Mouse (Mus musculus) retina, postnatal 1 day (tissue): ENCODE measurements at regions not wholly inside any gene's neighbourhood (a gene's known extent, or its start where the extent isn't known, plus 50 kb on each side); places are given as distances from the start of the nearest gene placed in this dataset.
A peak's percentile ranks its signal among the peaks of the same experiment; 100 is the strongest.

Experiments used
- DNase-seq: peaks from one replicate; pipeline ENCODE4 v3.0.0-alpha.2; 2012

DNA sequence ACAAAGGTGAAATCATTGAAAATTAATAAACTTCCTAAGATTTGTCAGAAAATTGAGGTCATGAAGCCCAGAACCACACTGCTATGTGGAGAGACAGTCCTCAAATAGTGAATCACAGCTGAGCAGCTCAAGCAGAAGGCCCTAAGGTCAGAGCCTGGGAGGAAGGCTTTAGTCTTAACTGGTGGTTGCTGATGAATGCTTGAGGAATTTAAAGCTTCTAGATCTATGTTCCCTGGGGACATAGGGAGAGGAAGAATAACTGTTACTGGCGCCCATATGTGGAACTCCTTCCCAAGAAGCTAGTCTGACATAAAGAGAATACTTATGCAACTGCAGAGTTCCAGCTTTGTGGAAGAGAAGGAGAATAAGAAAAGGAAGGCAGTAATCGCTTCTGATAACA, 919.5 kb downstream of the D3Ertd751e start:
- DNase-seq: no peak

GRCm38 (mm10) chr3:42676668-42677398, 934.4 kb downstream of the D3Ertd751e start:
- DNase-seq: no peak

GRCm38 (mm10) chr3:42694726-42695125, 952.3 kb downstream of the D3Ertd751e start:
- DNase-seq: no peak

DNA sequence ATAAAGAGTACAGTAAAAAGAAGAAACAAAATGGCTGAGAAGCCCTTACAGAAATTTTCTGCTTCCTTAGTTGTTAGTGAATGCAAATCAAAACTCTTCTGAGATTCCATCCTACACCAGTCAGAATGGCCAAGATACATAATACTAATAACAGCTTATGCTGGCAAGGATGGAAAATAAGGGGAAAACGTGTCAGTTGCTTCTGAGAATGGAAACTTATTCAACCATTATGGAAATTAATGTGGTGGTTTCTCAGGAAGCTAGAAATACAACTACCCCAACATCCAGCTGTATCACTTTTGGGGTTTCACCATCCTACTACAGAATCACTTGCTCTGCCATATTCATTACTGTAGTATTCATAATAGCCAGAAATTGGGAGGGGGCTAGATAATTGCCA, 996.5 kb downstream of the D3Ertd751e start:
- no peak for DNase-seq

DNA sequence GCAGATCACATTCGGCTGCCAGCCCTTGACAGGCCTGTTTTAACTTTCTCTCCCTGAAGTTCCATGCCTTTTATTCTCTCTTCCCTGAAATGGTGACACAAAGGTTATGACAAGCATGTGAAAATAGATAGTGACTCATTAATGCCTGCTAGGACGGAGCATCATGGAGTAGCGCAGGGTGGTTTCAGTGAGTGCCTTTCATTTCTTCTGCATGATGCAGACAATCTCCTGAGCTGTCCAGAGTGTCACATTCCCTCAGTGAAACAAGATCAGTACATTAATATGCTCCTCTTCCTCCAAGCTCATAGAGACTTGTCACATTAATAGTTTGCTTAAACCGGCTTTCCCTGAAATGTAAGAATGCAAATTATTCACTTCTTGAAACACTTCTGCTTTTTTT, 1010.7 kb downstream of the D3Ertd751e start:
- no peak for DNase-seq

DNA sequence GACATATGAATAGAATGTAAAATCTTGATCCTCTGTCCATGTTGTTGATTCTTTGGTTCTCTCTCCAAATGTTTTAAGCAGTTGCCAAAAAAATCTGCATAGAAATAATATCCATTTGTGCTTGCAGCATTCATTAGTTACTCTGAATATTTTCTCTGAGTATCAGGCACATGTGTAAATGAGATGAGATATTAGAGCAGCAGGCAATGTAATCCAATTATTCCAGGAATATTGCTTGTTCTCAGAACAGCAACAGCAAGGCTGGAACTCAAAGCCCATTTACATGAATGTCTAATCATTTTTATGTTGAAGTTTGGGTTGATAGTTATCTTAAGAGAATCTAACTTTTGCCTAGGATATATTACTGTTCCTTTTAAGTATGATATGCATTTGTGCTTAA, 1014.9 kb downstream of the D3Ertd751e start:
- DNase-seq: no peak

- DNase-seq: no peak
Observed at GRCm38 (mm10) chr3:42757830-42758385, 1015.5 kb downstream of the D3Ertd751e start.

DNA sequence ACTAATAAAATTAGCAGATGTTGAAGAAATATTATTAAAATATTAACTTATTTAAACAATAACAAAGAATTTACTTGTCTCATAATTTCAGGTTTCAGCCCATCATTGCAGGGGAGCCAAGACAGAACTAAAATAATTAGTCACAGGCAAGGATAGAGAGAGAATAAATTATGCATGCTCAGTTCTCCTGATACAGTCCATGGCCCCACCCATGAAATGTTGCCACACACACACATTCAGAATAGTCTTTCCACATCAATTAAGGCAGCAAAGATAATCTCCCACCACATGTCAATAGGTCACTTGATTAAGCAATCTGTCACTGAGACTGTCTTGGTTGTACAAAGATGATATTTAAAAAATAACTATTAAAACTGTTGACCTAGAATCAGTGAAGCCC, 1019.8 kb downstream of the D3Ertd751e start:
- DNase-seq: peak; percentile 3

DNA sequence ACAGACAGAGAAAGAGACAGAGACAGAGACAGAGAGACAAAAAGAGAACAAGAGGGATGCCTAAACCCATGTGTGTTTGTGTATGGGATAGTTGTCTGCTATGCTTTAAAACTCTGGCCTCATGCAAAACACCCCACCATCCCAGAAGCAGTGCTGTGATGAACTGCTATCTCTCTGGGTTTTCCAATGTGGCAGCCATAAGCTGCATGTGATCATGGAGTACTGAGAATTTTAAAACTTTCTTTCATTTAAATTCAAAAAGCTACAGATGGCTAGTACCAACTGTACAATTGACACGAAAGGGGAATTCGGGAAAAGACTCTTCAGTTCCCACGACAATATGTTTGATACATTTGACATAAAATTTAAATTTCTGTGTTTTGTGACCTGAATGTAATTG, 1041.1 kb downstream of the D3Ertd751e start:
- no peak for DNase-seq

- DNase-seq: no peak
Observed at GRCm38 (mm10) chr3:42784203-42784602, 1041.8 kb downstream of the D3Ertd751e start.

GRCm38 (mm10) chr3:42790415-42790814, 1048.0 kb downstream of the D3Ertd751e start:
- peak; percentile 71 for DNase-seq

GRCm38 (mm10) chr3:42791878-42792277, 1049.5 kb downstream of the D3Ertd751e start:
- DNase-seq: peak; percentile 9

- DNase-seq: no peak
Observed at GRCm38 (mm10) chr3:42830456-42830855, 1088.0 kb downstream of the D3Ertd751e start.

DNA sequence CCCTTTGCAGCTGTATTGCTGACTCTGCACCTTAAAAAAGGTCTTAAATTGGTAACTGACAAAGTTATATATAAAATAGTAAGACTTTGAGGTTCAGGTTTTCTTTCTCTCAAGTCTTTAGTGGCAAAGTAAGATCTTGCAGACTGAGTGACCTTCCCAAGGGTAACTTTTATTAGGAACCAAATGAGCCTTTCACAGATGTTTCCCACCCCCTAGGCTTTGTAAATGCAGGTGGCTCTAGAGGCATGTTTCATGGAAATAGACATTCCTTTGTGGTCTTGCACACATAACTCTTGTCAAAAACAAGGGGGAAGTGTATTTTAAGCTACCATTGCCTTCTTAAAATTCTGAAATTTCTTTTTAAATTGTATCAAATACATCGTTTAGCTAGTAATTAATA, 1125.0 kb downstream of the D3Ertd751e start:
- no peak for DNase-seq

DNA sequence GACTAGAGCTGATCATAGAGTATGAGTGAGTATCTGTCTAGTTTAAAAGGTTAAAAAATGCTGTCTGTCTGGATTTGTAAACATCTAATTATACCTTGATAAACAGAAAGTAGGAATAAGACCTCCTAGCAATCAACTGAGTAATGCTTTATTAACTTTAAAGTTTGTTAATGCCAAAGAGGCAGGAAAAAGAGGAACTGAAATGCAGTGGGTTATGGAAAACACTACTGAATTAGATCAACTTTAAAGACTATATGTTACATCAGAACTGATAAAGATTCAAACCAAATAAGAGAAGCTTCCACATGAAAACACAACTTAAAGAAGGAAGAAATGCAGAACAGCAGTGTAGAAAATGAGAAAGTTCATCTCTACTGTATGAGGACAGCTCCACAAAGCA, 1136.6 kb downstream of the D3Ertd751e start:
- no peak for DNase-seq

DNA sequence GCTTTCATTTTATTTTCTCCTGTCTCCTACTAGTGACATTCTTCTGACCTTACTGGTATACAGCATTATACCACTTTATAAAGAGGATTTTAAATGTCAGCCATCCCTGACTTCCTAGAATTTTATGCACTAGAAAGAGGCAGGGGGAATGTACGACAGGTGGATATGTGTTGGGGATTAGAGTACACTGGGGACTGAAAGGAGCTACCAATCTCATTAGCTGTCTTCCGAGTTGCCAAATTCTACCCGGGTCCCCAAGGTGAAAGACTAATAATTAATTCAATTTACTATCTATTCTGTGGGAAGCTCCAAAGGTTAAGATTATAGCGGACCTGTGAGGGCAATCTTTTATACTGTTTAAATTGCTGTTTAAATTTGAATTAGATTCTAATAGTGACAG, 1142.1 kb downstream of the D3Ertd751e start:
- DNase-seq: no peak

GRCm38 (mm10) chr3:42892016-42892699, 1149.7 kb downstream of the D3Ertd751e start:
- no peak for DNase-seq

- no peak for DNase-seq
Observed at GRCm38 (mm10) chr3:42895787-42896186, 1153.4 kb downstream of the D3Ertd751e start.

GRCm38 (mm10) chr3:42897936-42898335, 1155.5 kb downstream of the D3Ertd751e start:
- DNase-seq: no peak

GRCm38 (mm10) chr3:42898934-42899333, 1156.5 kb downstream of the D3Ertd751e start:
- DNase-seq: no peak

GRCm38 (mm10) chr3:42900984-42901383, 1158.6 kb downstream of the D3Ertd751e start:
- no peak for DNase-seq

DNA sequence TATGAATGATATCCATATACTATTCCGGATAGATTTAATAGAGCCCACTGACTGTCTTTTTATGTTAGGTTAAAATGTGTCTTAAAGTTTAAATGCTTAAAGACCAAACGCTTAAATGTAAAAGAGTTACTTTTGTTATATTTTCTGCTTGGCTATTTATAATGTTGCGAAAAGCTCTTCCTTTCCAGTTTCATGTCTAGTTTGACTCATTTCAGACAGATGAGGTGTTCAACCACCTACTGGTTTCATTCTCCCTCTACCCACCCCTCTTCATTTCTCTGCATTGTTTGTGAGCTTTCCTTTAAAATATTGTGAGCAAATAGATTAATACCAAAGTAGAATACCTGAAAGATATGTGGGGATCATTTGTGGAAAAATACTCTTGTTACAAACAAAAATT, 1163.8 kb downstream of the D3Ertd751e start:
- no peak for DNase-seq

GRCm38 (mm10) chr3:42908404-42908803, 1166.0 kb downstream of the D3Ertd751e start:
- peak; percentile 67 for DNase-seq

DNA sequence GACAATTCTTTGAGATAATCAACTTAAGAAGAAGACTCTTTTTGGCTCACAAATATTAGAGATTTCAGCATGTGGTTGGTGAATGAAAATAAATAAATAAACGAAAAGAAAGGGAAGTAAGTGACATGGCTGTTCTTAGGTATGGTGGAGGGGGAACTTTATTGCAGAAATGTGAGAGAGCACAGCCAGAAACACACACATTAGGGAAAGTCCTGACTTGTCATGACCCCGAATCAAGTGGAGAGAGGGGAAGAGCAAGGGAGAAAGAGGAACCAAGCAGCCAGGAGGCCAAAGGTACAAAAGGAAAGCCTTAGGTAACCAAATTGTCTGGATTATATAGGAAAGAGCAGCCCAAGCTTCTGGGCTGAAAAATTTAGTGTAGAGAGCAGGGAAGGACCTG, 1172.7 kb downstream of the D3Ertd751e start:
- DNase-seq: no peak
